Mouse (Mus musculus) spleen, adult 2 months (tissue): Measurements from ENCODE around the gene Gps1.

Source experiments
- CTCF ChIP-seq: fragments of 200-500 bp; IDR thresholded peaks from 2 replicates; pipeline ENCODE4 v1.5.1; 2011; ENCODE audit warnings: mild to moderate bottlenecking, inconsistent platforms; ENCODE audit not compliant: insufficient read depth, insufficient read length, insufficient replicate concordance; ENCODE audit errors: extremely low read depth
- POLR2A ChIP-seq: fragments of 200-500 bp; IDR thresholded peaks from 2 replicates; pipeline ENCODE4 v1.6.1; 2011; ENCODE audit warnings: low read depth, low read length, inconsistent platforms

GRCm38 (mm10) chr11:120773463-120774190 is 10.4 kb upstream of the Gps1 start:
- TF ChIP-seq POLR2A (no peak), CTCF (no peak)
